Mouse (Mus musculus) MEL (cell line): ENCODE data around the gene Pou3f1. TPM values are rescaled to one million over a fixed set of nuclear protein-coding genes. Genes with fewer than 3 reads are reported as not detected.

Experiments used
- DNase-seq: peaks from one replicate; pipeline ENCODE4 v3.0.0; 2011; ENCODE audit warnings: low read depth, low spot score
- H3K27ac ChIP-seq: 2 replicates; pipeline ENCODE4 v1.5.1; 2012; ENCODE audit warnings: low read depth, mild to moderate bottlenecking, control low read depth, low read length, moderate library complexity; ENCODE audit not compliant: control insufficient read depth
- H3K27me3 ChIP-seq, 2 experiments: fragments of 150-350 bp in 1 of 2; sonication (generic) in 1 of 2; 2 replicates each; pipeline ENCODE4 v1.6.1; 2012; ENCODE audit warnings: low read length in 2 of 2, mild to moderate bottlenecking in 2 of 2, improper control_type of control experiment in 1 of 2, moderate library complexity in 1 of 2; ENCODE audit not compliant: insufficient read depth in 2 of 2, control insufficient read depth in 1 of 2
- H3K36me3 ChIP-seq, 2 experiments: 2 replicates each; pipeline ENCODE4 v1.6.1; 2012 to 2014; ENCODE audit warnings: low read length in 2 of 2, improper control_type of control experiment in 1 of 2, inconsistent platforms in 1 of 2, mild to moderate bottlenecking in 1 of 2; ENCODE audit not compliant: insufficient read depth in 2 of 2, control insufficient read depth in 1 of 2
- H3K4me1 ChIP-seq, 2 experiments: fragments of 150-350 bp in 1 of 2; sonication (generic) in 1 of 2; 2 replicates each; pipeline ENCODE4 v1.6.1; 2012; ENCODE audit warnings: low read length in 2 of 2, improper control_type of control experiment in 1 of 2, mild to moderate bottlenecking in 1 of 2; ENCODE audit not compliant: insufficient read depth in 2 of 2, control insufficient read depth in 1 of 2
- H3K4me3 ChIP-seq, 2 experiments: fragments of 150-350 bp in 1 of 2; sonication (generic) in 1 of 2; 2 replicates each; pipeline ENCODE4 v1.5.1; 2012; ENCODE audit warnings: low read depth in 2 of 2, low read length in 2 of 2, mild to moderate bottlenecking in 2 of 2, moderate library complexity in 2 of 2, control low read depth in 1 of 2, improper control_type of control experiment in 1 of 2; ENCODE audit not compliant: control insufficient read depth in 1 of 2, insufficient read depth in 1 of 2
- H3K79me2 ChIP-seq: 2 replicates; pipeline ENCODE4 v1.6.1; 2012; ENCODE audit warnings: mild to moderate bottlenecking, low read length, moderate library complexity; ENCODE audit not compliant: control insufficient read depth, poor library complexity, insufficient read depth
- H3K9ac ChIP-seq: 2 replicates; pipeline ENCODE4 v1.6.1; 2012; ENCODE audit warnings: low read depth, mild to moderate bottlenecking, control low read depth, low read length, moderate library complexity; ENCODE audit not compliant: control insufficient read depth, poor library complexity, severe bottlenecking
- H3K9me3 ChIP-seq: fragments of 150-350 bp; sonication (generic); replicated peaks from 2 replicates; pipeline ENCODE4 v1.6.1; 2012; ENCODE audit warnings: mild to moderate bottlenecking, low read length, improper control_type of control experiment, moderate library complexity; ENCODE audit not compliant: insufficient read depth
- CHD1 ChIP-seq: IDR thresholded peaks from 2 replicates; pipeline ENCODE4 v1.6.1; 2012; ENCODE audit warnings: low read depth, mild to moderate bottlenecking, inconsistent platforms, low read length, improper control_type of control experiment
- ETS1 ChIP-seq: IDR thresholded peaks from 2 replicates; pipeline ENCODE4 v1.6.1; 2012; ENCODE audit warnings: low read depth, mild to moderate bottlenecking, inconsistent platforms, low read length, improper control_type of control experiment, moderate library complexity
- GABPA ChIP-seq: IDR thresholded peaks from 2 replicates; pipeline ENCODE4 v1.6.1; 2012; ENCODE audit warnings: low read depth, mild to moderate bottlenecking, inconsistent platforms, low read length, improper control_type of control experiment, moderate library complexity
- HCFC1 ChIP-seq: IDR thresholded peaks from 2 replicates; pipeline ENCODE4 v1.6.1; 2012; ENCODE audit warnings: low read depth, mild to moderate bottlenecking, inconsistent platforms, low read length, improper control_type of control experiment, moderate library complexity
- MAFK ChIP-seq: IDR thresholded peaks from 2 replicates; pipeline ENCODE4 v1.6.1; 2011; ENCODE audit warnings: low read depth, mild to moderate bottlenecking, low read length, improper control_type of control experiment, borderline replicate concordance
- MXI1 ChIP-seq: IDR thresholded peaks from 2 replicates; pipeline ENCODE4 v1.6.1; 2011; ENCODE audit warnings: mild to moderate bottlenecking, low read depth, low read length, improper control_type of control experiment
- MYC ChIP-seq: IDR thresholded peaks from 2 replicates; pipeline ENCODE4 v1.6.1; 2011; ENCODE audit warnings: low read depth, mild to moderate bottlenecking, low read length, improper control_type of control experiment, moderate library complexity
- NELFE ChIP-seq: IDR thresholded peaks from 2 replicates; pipeline ENCODE4 v1.6.1; 2011; ENCODE audit warnings: low read depth, low read length, improper control_type of control experiment
- NRF1 ChIP-seq: IDR thresholded peaks from 2 replicates; pipeline ENCODE4 v1.6.1; 2014; ENCODE audit warnings: low read depth, mild to moderate bottlenecking, inconsistent platforms, low read length, improper control_type of control experiment, moderate library complexity; ENCODE audit not compliant: poor library complexity, insufficient read depth, severe bottlenecking
- TAL1 ChIP-seq: IDR thresholded peaks from 2 replicates; pipeline ENCODE4 v1.6.1; 2012; ENCODE audit warnings: mild to moderate bottlenecking, inconsistent platforms, low read length, moderate library complexity, mixed read lengths
- TBP ChIP-seq: IDR thresholded peaks from 2 replicates; pipeline ENCODE4 v1.8.0; 2011; ENCODE audit warnings: low read depth, low read length, improper control_type of control experiment
- UBTF ChIP-seq: IDR thresholded peaks from 2 replicates; pipeline ENCODE4 v1.6.1; 2012; ENCODE audit warnings: low read depth, mild to moderate bottlenecking, inconsistent platforms, low read length, improper control_type of control experiment, moderate library complexity, borderline replicate concordance; ENCODE audit not compliant: insufficient read depth
- USF2 ChIP-seq, 2 experiments: IDR thresholded peaks; 2 replicates each; pipeline ENCODE4 v1.6.1; 2011 to 2012; ENCODE audit warnings: improper control_type of control experiment in 2 of 2, low read length in 2 of 2, borderline replicate concordance in 1 of 2, inconsistent platforms in 1 of 2, low read depth in 1 of 2, mild to moderate bottlenecking in 1 of 2; ENCODE audit not compliant: insufficient read depth in 1 of 2
- ZC3H11A ChIP-seq: IDR thresholded peaks from 2 replicates; pipeline ENCODE4 v1.6.1; 2012; ENCODE audit warnings: low read depth, mild to moderate bottlenecking, inconsistent platforms, low read length, improper control_type of control experiment
- ZKSCAN1 ChIP-seq: IDR thresholded peaks from 2 replicates; pipeline ENCODE4 v1.6.1; 2012; ENCODE audit warnings: low read depth, mild to moderate bottlenecking, inconsistent platforms, low read length, improper control_type of control experiment, moderate library complexity
- ZMIZ1 ChIP-seq: IDR thresholded peaks from 2 replicates; pipeline ENCODE4 v1.6.1; 2012; ENCODE audit warnings: low read depth, mild to moderate bottlenecking, inconsistent platforms, low read length, improper control_type of control experiment, moderate library complexity
- ZNF384 ChIP-seq: IDR thresholded peaks from 2 replicates; pipeline ENCODE4 v1.6.1; 2012; ENCODE audit warnings: low read depth, mild to moderate bottlenecking, inconsistent platforms, low read length, improper control_type of control experiment
- polyA plus RNA-seq, 2 experiments: library from polyadenylated mRNA; stranded (reverse) in 1 of 2; unstranded in 1 of 2; fragments of >175 nt in 1 of 2; fragments of >200 nt in 1 of 2; gene quantifications; 2 replicates each; pipeline versions ENCODE4 v1.2.1 to v1.2.4; 2012; ENCODE audit warnings: low replicate concordance in 2 of 2, low read depth in 1 of 2; ENCODE audit not compliant: insufficient read length in 2 of 2, insufficient read depth in 1 of 2, missing spikeins in 1 of 2
- total RNA-seq: library from RNA; depleted of rRNA; stranded (reverse); fragments of 300-350 nt; gene quantifications from 2 replicates; pipeline ENCODE4 v1.2.3, GENCODE M21; 2012

The Pou3f1 gene
- total and polyA plus RNA-seq, 3 experiments = not detected

GRCm38 (mm10) chr4:124652886-124653285 lies 3.7 kb upstream of the Pou3f1 start:
- no peaks in the 10 kb centered on the region for H3K79me2 ChIP-seq
- no peak overlapping the region for H3K9ac ChIP-seq
- no peak for TF ChIP-seq NRF1
- no peak for TF ChIP-seq ZC3H11A
- TF ChIP-seq TBP = no peak
- no peak for TF ChIP-seq TAL1
- no peak for TF ChIP-seq ZMIZ1
- no peak for TF ChIP-seq GABPA
- no peak for TF ChIP-seq MAFK
- TF ChIP-seq MYC = no peak
- TF ChIP-seq ZNF384 = no peak
- no peak for TF ChIP-seq UBTF
- TF ChIP-seq CHD1 = no peak
- TF ChIP-seq HCFC1 = no peak
- no peak for TF ChIP-seq MXI1
- TF ChIP-seq ZKSCAN1 = no peak
- TF ChIP-seq USF2 (IDR thresholded peaks at IDR 0.05; ENCODE audit: borderline replicate concordance in 1 of 2, insufficient read depth in 1 of 2, low read depth in 1 of 2, low read length in 2 of 2) = no peak
- no peak for TF ChIP-seq ETS1
- TF ChIP-seq, all 39 proteins: peak for 0
- no peak overlapping the region for H3K27ac ChIP-seq
- no peaks in the 10 kb centered on the region for H3K36me3 ChIP-seq
- no peaks in the 10 kb centered on the region for H3K4me1 ChIP-seq
- H3K27me3 ChIP-seq = no peaks in the 10 kb centered on the region; a peak in 1 of 4 replicates
- DNase-seq = no peak
- no peak overlapping the region for H3K4me3 ChIP-seq
- no peaks in the 10 kb centered on the region for H3K9me3 ChIP-seq

- TF ChIP-seq TAL1 (no peak), ZMIZ1 (no peak), GABPA (no peak), USF2 (IDR thresholded peaks at IDR 0.05; ENCODE audit: borderline replicate concordance in 1 of 2, insufficient read depth in 1 of 2, low read depth in 1 of 2, low read length in 2 of 2) (no peak), ZC3H11A (no peak), UBTF (no peak), NELFE (no peak), ZNF384 (no peak), NRF1 (no peak)
- no peak for DNase-seq
- no peak overlapping the region for H3K27ac ChIP-seq
- no peaks in the 10 kb centered on the region for H3K4me1 ChIP-seq
- no peak overlapping the region for H3K4me3 ChIP-seq
- H3K36me3 ChIP-seq = no peaks in the 10 kb centered on the region
- no peaks in the 10 kb centered on the region for H3K9me3 ChIP-seq
- no peak overlapping the region for H3K9ac ChIP-seq
- no peaks in the 10 kb centered on the region; a peak in 1 of 4 replicates for H3K27me3 ChIP-seq
- no peaks in the 10 kb centered on the region for H3K79me2 ChIP-seq
Observed at GRCm38 (mm10) chr4:124656854-124657650, 445 bp downstream of the Pou3f1 start.
